In the genomic region with DNA sequence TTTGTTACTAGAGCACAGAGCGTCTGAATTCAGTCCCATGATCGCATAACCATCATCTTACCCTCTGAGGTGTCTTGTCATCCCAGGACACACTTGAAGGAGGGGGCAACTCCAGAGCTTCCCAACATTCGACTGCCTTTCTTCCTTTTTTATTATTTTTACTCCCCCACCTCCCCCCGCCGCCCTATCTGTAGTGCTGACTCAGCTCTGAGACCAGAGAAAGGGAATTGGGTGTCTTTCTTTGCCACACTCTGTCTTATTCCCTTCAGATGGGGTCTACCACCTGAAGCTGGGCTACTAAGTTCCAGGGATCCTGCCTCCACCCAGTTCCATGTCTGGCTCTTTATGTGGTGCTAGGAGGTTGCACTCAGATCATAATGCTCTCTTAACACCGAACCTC, we compare ENCODE assay signal across 31 mouse cellular contexts. TPM values are rescaled to one million over a fixed set of nuclear protein-coding genes. Genes with fewer than 3 reads are reported as not detected.
"Had no signal": no experiment of that assay in that cellular context is flagged by ENCODE, and none has a peak within 500 bp of the region (broad histone marks: within the 10 kb centered on the region; RNA-seq: fewer than 3 reads in every experiment).

No protein-coding gene starts in this region.

- ATAC-seq: hindbrain, embryonic 16.5 days; inflammation-experienced regulatory T-cells, adult 6 months had no signal

- H3K27me3 ChIP-seq: hindbrain, embryonic 12.5 days; limb, embryonic 12.5 days; liver, embryonic 12.5 days had no signal

- H3K9ac ChIP-seq: heart, embryonic 12.5 days; hindbrain, embryonic 12.5 days; hindbrain, embryonic 14.5 days; limb, embryonic 12.5 days; liver, embryonic 12.5 days; liver, embryonic 14.5 days had no signal

- H3K4me1 ChIP-seq: heart, embryonic 12.5 days; limb, embryonic 12.5 days; liver, embryonic 12.5 days had no signal

- H3K4me2 ChIP-seq: heart, embryonic 12.5 days; hindbrain, embryonic 12.5 days; liver, embryonic 12.5 days had no signal

- H3K4me3 ChIP-seq: gastrocnemius, adult 2 months; heart, embryonic 10.5 days; heart, embryonic 12.5 days; hindbrain, embryonic 10.5 days; hindbrain, embryonic 12.5 days; layer of hippocampus, adult 2 months; left cerebral cortex, adult 2 months; limb, embryonic 10.5 days; limb, embryonic 12.5 days; liver, embryonic 12.5 days had no signal

- H3K27ac ChIP-seq: gastrocnemius, adult 2 months; heart, embryonic 10.5 days; hindbrain, embryonic 10.5 days; hindbrain, embryonic 12.5 days; hindbrain, embryonic 14.5 days; layer of hippocampus, adult 2 months; left cerebral cortex, adult 2 months; limb, embryonic 10.5 days; limb, embryonic 12.5 days; liver, embryonic 12.5 days; liver, embryonic 14.5 days had no signal

- H3K9me3 ChIP-seq: heart, embryonic 10.5 days; heart, embryonic 12.5 days; hindbrain, embryonic 10.5 days; hindbrain, embryonic 12.5 days; limb, embryonic 10.5 days; limb, embryonic 12.5 days; liver, embryonic 12.5 days had no signal

- H3K36me3 ChIP-seq: heart, embryonic 10.5 days; heart, embryonic 12.5 days; hindbrain, embryonic 10.5 days; hindbrain, embryonic 12.5 days; limb, embryonic 10.5 days; limb, embryonic 12.5 days; liver, embryonic 12.5 days had no signal

RNA-seq across cellular contexts. Expression of gene Fcrl5, which starts 25.0 kb away (rescaled TPM):
- total RNA-seq: gastrocnemius, adult 2 months; gastrocnemius, postnatal 10 days; gastrocnemius, postnatal 25 days; gastrocnemius, postnatal 4 days; heart, postnatal 10 days; heart, postnatal 25 days; heart, postnatal 4 days; layer of hippocampus, adult 2 months; layer of hippocampus, postnatal 25 days; left cerebral cortex, adult 2 months had no signal
- polyA plus RNA-seq: heart, embryonic 10.5 days; heart, embryonic 12.5 days; heart, embryonic 14.5 days; heart, embryonic 16.5 days; hindbrain, embryonic 10.5 days; hindbrain, embryonic 12.5 days; hindbrain, embryonic 14.5 days; hindbrain, embryonic 16.5 days; intestine, postnatal 0 days; kidney, embryonic 14.5 days; kidney, embryonic 16.5 days; limb, embryonic 10.5 days; limb, embryonic 12.5 days; limb, embryonic 14.5 days; liver, embryonic 12.5 days; liver, embryonic 14.5 days had no signal

RNA-seq across cellular contexts. Expression of gene Fcrl1, which starts 34.4 kb away (rescaled TPM):
- total RNA-seq: gastrocnemius, adult 2 months; gastrocnemius, postnatal 10 days; gastrocnemius, postnatal 25 days; heart, postnatal 4 days had no signal
- polyA plus RNA-seq: heart, embryonic 10.5 days; heart, embryonic 12.5 days; hindbrain, embryonic 14.5 days; limb, embryonic 10.5 days; limb, embryonic 12.5 days had no signal

RNA-seq across cellular contexts. Expression of gene Cd5l, which starts 52.9 kb away (rescaled TPM):
- total RNA-seq: gastrocnemius, adult 2 months; gastrocnemius, postnatal 10 days; granulocyte monocyte progenitor cell, adult 5-6 weeks; layer of hippocampus, adult 2 months; layer of hippocampus, postnatal 10 days; layer of hippocampus, postnatal 25 days; left cerebral cortex, adult 2 months; left cerebral cortex, postnatal 14 days; left cerebral cortex, postnatal 36 days had no signal
- polyA plus RNA-seq: heart, embryonic 10.5 days; heart, embryonic 14.5 days; hindbrain, embryonic 12.5 days; intestine, postnatal 0 days; kidney, embryonic 14.5 days; limb, embryonic 10.5 days; limb, embryonic 12.5 days had no signal
